Mouse (Mus musculus) intestine, embryonic 16.5 days (tissue): ENCODE data around the gene Dyrk1a. TPM values are rescaled to one million over a fixed set of nuclear protein-coding genes. Genes with fewer than 3 reads are reported as not detected.

Experiments
- ATAC-seq: fragments of 200-750 bp; cut with Nextera tagmentation; 2 replicates; pipeline ENCODE4 v1.8.0; 2017; ENCODE audit warnings: moderate TSS enrichment, moderate library complexity
- H3K27ac ChIP-seq: fragments of 300-500 bp; sonication (generic); 2 replicates; pipeline ENCODE4 v1.5.1; 2014; ENCODE audit warnings: mild to moderate bottlenecking, low read length
- H3K27me3 ChIP-seq: fragments of 300-500 bp; sonication (generic); replicated peaks from 2 replicates; pipeline ENCODE4 v1.6.1; 2014; ENCODE audit warnings: low read length, control low read depth, mixed read lengths; ENCODE audit not compliant: control insufficient read depth, insufficient read depth
- H3K36me3 ChIP-seq: fragments of 300-500 bp; sonication (generic); 2 replicates; pipeline ENCODE4 v1.6.1; 2014; ENCODE audit warnings: low read length, control low read depth; ENCODE audit not compliant: control insufficient read depth, insufficient read depth
- H3K4me1 ChIP-seq: fragments of 300-500 bp; sonication (generic); 2 replicates; pipeline ENCODE4 v1.6.1; 2014; ENCODE audit warnings: low read length, control low read depth, mixed read lengths; ENCODE audit not compliant: control insufficient read depth, insufficient read depth
- H3K4me2 ChIP-seq: fragments of 300-500 bp; sonication (generic); 2 replicates; pipeline ENCODE4 v1.6.1; 2014; ENCODE audit warnings: low read depth, low read length, control low read depth
- H3K4me3 ChIP-seq: fragments of 300-500 bp; sonication (generic); 2 replicates; pipeline ENCODE4 v1.5.1; 2014; ENCODE audit warnings: mild to moderate bottlenecking, low read length
- H3K9ac ChIP-seq: fragments of 300-500 bp; sonication (generic); 2 replicates; pipeline ENCODE4 v1.6.1; 2014; ENCODE audit warnings: low read depth, low read length
- H3K9me3 ChIP-seq: fragments of 300-500 bp; sonication (generic); 2 replicates; pipeline ENCODE4 v1.6.1; 2016; ENCODE audit warnings: low read length, control low read depth; ENCODE audit not compliant: control insufficient read depth
- WGBS: fragments of 180-500 bp; shearing (Covaris S2); extraction: QIAGEN DNeasy Blood & Tissue Kit; methylation state at CpG from one replicate; pipeline ENCODE4 v1.1.7; 2014; 5-methylcytosine and 5-hydroxymethylcytosine counted together
- polyA plus RNA-seq: library from polyadenylated mRNA; unstranded; fragments of >200 nt; fragmentation: Nextera tagmentation; extraction: Ambion mirVana; gene quantifications from 2 replicates; pipeline ENCODE4 v1.2.1, GENCODE M21; 2015

Gene Dyrk1a
- polyA plus RNA-seq, 1 experiment from 2014 or later, result 7.3 TPM

DNA sequence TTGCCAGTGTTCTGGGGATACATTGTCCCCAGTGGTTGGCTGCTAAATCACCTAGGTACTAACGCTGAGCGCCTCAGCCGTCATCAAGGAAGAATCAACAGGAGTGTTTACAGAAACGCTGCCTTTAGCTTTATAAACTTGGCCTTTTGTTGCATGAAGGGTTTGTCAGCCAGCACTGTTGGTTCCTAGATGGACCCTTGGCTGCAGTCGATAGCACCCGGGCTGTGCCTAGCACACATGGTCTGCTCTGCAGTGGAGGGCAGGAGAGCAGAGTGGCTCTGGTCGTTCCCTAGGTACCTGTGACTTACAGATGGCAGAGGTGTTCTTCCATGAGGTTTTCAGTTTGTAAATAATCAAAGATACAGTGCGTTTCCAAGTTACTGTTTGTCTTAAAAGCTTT lies 42.8 kb downstream of the Dyrk1a start:
- Histone ChIP-seq H3K4me2 (no peak overlapping the region), H3K4me1 (peaks cover 8% of the 10 kb centered on the region), H3K27ac (no peak overlapping the region), H3K9ac (no peak overlapping the region), H3K27me3 (no peaks in the 10 kb centered on the region), H3K4me3 (no peak overlapping the region), H3K9me3 (no peaks in the 10 kb centered on the region), H3K36me3 (no peaks in the 10 kb centered on the region)
- WGBS, result 69% methylated on average over 8 of the region's 8 CpGs
- no peak for ATAC-seq

DNA sequence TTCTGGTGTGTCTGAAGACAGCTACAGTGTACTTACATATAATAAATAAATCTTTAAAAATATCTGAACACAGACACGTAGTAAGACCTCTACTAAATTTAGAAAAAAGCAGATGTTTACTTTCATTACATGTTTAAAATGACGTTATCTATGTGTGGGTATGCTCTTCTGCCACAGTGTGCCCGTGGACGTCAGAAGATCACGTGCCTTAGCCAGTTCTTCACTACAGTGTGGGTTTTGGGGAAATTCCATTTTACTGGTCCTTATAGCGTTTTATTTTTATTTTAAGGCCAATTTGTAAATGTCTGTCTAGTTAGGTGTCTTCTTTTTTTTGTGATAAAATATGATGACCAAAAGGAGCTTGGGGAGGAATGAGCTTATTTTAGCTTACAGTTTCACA lies 47.4 kb downstream of the Dyrk1a start:
- Histone ChIP-seq H3K4me3 (no peak overlapping the region), H3K36me3 (no peaks in the 10 kb centered on the region), H3K4me1 (peaks cover 7% of the 10 kb centered on the region; the same call in 1 of the 2 replicates), H3K4me2 (no peak overlapping the region), H3K9me3 (no peaks in the 10 kb centered on the region), H3K27ac (no peak overlapping the region), H3K27me3 (no peaks in the 10 kb centered on the region), H3K9ac (no peak overlapping the region)
- ATAC-seq, result no peak
- 87% methylated on average over 6 of the region's 6 CpGs for WGBS

DNA sequence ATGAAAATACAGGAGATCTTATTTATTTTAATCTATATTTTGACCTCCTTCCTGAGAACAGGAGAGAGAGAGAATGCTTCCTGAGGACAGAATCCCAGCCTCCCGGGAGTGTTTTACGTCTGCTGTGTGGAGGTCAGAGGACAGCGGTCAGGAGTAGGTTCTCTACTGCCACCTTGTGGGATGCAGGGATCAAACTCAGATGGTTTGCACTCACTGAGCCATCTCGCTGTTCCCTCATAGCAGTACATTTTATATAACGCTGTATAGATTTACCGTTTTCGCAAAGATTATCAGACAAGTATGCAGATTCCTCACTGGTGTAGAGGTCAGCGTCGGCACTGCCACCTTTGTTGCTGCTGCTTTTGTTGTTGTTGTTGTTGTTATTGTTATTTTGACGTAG lies 48.7 kb downstream of the Dyrk1a start:
- Histone ChIP-seq H3K4me3 (no peak overlapping the region), H3K9ac (no peak overlapping the region), H3K27me3 (no peaks in the 10 kb centered on the region), H3K9me3 (no peaks in the 10 kb centered on the region), H3K4me2 (no peak overlapping the region), H3K4me1 (peaks cover 7% of the 10 kb centered on the region; the same call in 1 of the 2 replicates), H3K36me3 (no peaks in the 10 kb centered on the region), H3K27ac (peak overlapping the region; percentile 40; the same call in 1 of the 2 replicates)
- 50% methylated on average over 10 of the region's 10 CpGs for WGBS
- ATAC-seq, result peak; percentile 83

DNA sequence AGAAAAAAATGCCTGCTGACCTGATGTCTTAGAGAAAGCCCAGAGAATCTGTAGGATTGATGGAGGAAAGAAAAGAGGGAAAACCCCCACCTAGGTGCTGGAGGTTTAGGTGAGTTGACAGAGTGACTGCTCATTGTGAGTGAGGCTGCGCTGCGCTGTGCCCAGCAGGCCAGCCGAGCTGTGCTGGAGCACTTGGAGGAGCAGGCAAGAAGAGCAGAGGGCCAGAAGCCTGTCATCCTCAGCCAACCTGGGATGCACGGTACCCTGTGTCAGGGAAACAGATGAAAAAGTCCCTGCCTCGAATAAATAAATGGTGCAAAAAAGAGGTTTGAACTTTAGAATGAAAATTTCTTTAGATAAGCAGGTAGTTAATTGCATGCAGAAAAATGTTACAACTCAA lies 49.5 kb downstream of the Dyrk1a start:
- Histone ChIP-seq H3K36me3 (no peaks in the 10 kb centered on the region), H3K4me1 (peaks cover 7% of the 10 kb centered on the region; the same call in 1 of the 2 replicates), H3K27ac (no peak overlapping the region), H3K9me3 (no peaks in the 10 kb centered on the region), H3K9ac (no peak overlapping the region), H3K27me3 (no peaks in the 10 kb centered on the region), H3K4me2 (no peak overlapping the region), H3K4me3 (no peak overlapping the region)
- 89% methylated on average over 5 of the region's 5 CpGs for WGBS
- ATAC-seq, result no peak

DNA sequence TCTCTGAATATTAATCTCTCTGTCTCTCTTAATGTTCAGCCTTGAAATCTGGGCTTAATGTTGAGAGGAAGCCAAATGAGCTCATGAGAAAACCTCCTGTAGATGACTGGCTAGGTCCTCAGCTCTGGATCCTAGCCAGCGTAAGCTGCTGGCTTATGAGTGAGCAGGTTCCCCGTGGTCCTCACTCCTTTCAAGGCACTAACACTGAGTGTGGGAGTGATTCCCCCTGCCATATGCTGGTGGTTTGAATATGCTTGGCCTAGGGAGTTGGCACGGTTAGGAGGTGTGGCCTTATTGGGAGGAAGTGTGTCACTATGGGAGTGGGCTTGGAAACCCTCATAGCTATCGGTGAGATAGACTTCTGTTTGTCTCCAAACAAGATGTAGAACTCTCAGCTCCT lies 55.1 kb downstream of the Dyrk1a start:
- Histone ChIP-seq H3K9ac (no peak overlapping the region), H3K9me3 (no peaks in the 10 kb centered on the region), H3K4me2 (no peak overlapping the region), H3K4me3 (no peak overlapping the region), H3K36me3 (no peaks in the 10 kb centered on the region), H3K27ac (0 out of 2 replicates have a peak overlapping the region, but pooled peaks have one; percentile 14), H3K27me3 (no peaks in the 10 kb centered on the region), H3K4me1 (peaks cover 31% of the 10 kb centered on the region)
- 71% methylated on average over 4 of the region's 4 CpGs for WGBS
- no peak for ATAC-seq

DNA sequence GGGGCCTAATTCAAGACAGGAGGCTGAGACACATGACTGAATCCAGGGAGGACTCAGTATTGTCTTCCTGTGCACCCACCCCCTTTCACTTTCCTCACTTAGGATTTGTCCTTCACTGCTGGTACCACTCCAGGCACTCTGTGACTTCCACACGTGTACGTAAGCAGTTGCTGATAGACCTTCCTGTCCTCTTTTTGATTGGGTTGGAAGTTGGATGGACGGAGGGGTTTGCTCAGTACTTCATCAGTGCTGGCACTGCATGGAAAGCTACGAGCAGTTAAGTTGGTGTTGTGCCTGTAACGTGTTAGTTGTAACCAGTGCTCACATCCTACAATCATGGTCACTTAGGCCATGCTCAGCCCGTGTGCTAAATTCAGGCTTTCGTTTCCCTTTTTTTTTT lies 55.8 kb downstream of the Dyrk1a start:
- ATAC-seq, result no peak
- Histone ChIP-seq H3K4me2 (no peak overlapping the region), H3K27ac (0 out of 2 replicates have a peak overlapping the region, but pooled peaks have one; percentile 14), H3K9ac (no peak overlapping the region), H3K4me1 (peaks cover 31% of the 10 kb centered on the region), H3K4me3 (no peak overlapping the region), H3K27me3 (no peaks in the 10 kb centered on the region), H3K9me3 (no peaks in the 10 kb centered on the region), H3K36me3 (no peaks in the 10 kb centered on the region)
- 89% methylated on average over 7 of the region's 7 CpGs for WGBS

DNA sequence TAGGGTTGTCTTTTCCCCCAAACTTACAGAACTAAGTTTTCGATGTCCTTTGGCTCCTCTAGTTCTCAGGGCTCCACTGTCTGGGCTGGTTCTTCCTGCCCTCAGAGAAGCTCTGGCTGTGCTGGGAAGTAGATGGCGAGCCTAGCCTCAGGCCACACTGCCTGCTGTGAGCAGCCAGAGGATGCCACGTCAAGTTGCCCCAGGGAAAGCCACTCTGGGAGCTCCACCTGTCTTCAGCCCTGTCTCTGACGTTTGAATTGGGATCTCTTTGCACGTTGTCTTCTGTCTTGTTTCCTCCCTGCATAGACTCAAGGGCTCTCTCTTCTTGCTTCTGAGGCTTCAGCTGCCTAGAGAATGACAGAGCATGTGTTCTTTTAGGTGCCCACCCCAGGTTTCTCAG lies 57.9 kb downstream of the Dyrk1a start:
- Histone ChIP-seq H3K36me3 (no peaks in the 10 kb centered on the region), H3K9me3 (no peaks in the 10 kb centered on the region), H3K4me3 (no peak overlapping the region), H3K27ac (peak overlapping the region; percentile 52; the same call in 1 of the 2 replicates), H3K27me3 (no peaks in the 10 kb centered on the region), H3K9ac (no peak overlapping the region), H3K4me2 (no peak overlapping the region), H3K4me1 (peaks cover 40% of the 10 kb centered on the region)
- no peak for ATAC-seq
- WGBS, result 54% methylated on average over 5 of the region's 5 CpGs

DNA sequence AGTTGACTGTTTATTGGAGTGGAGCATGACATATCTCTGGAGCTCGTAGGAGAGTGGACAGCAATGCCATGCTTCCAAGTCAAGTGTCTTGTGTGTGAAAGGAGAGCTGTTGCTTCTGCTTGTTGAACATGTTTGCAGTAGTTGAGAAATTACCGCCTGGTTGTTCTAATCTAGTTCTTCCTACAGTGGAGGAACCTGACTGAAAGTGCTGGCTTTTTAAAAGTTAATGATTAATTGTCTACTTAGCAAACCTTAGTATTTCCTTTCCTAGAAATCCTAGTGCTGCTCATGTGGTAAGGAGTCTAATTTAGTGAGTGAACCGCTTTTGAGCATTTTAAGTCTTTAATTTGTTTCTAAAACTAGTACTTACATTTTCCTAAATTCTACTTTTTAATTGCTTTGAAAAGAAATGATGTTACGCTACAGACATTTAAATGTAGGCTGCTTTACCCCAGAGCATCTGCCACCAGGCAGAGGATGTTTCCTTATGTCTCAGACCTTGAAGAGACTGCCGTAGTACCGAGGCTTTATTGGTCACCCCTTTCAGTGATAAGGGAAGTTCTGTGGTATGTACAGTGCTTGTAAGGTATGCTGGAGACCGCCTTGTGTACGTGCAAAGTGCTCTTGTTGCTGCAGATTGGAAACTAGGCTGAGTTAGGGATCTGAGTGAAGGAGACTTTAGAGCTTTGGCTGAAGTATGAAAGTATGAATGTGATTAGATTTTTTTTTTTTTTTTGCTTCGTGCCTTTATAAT lies 59.3 kb downstream of the Dyrk1a start:
- no peak overlapping the region for H3K4me3 ChIP-seq
- WGBS, result 56% methylated on average over 9 of the region's 9 CpGs
- H3K36me3 ChIP-seq, result no peaks in the 10 kb centered on the region
- H3K27me3 ChIP-seq, result no peaks in the 10 kb centered on the region
- H3K4me2 ChIP-seq, result peak overlapping the region; percentile 17; the same call in 1 of the 2 replicates
- peak; percentile 54 for ATAC-seq
- peak overlapping the region; percentile 72 for H3K27ac ChIP-seq
- H3K9me3 ChIP-seq, result no peaks in the 10 kb centered on the region
- H3K4me1 ChIP-seq, result peaks cover 47% of the 10 kb centered on the region
- no peak overlapping the region for H3K9ac ChIP-seq

DNA sequence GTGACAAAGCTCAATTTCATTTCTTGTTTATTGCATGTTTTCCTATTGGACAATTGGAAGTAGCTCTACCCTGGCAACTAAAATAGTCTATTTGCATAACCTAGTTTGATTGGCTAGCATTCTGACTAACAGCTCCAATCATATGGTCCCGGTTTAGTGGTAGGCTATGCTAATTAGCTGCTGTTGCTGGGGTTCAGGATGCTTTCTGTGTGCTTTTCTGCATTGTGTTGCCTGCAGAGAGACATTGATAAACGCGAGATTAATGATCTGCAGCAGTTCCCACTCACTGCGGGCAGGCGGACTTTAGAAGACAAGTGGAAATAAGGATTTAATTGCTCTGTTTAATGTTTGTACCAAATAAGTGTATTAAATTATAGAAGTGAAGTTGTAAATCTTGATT lies 62.2 kb downstream of the Dyrk1a start:
- Histone ChIP-seq H3K4me1 (peaks cover 40% of the 10 kb centered on the region), H3K36me3 (no peaks in the 10 kb centered on the region), H3K4me2 (peak overlapping the region; percentile 20; the same call in 1 of the 2 replicates), H3K9ac (no peak overlapping the region), H3K4me3 (no peak overlapping the region), H3K9me3 (no peaks in the 10 kb centered on the region), H3K27ac (peak overlapping the region; percentile 54), H3K27me3 (no peaks in the 10 kb centered on the region)
- WGBS, result 15% methylated on average over 5 of the region's 5 CpGs
- peak; percentile 80 for ATAC-seq
